Mouse (Mus musculus) forebrain, embryonic 11.5 days (tissue): ENCODE measurements around the gene Gm5741. TPM values are rescaled to one million over a fixed set of nuclear protein-coding genes. Genes with fewer than 3 reads are reported as not detected.
A peak's percentile ranks its signal among the peaks of the same experiment; 100 is the strongest.

Experiments used
- ATAC-seq: fragments of 200-750 bp; cut with Nextera tagmentation; replicated peaks from 2 replicates; pipeline ENCODE4 v1.8.0; 2017; ENCODE audit warnings: moderate TSS enrichment; ENCODE audit not compliant: low FRiP score
- DNase-seq: peaks from one replicate; pipeline ENCODE4 v3.0.0-alpha.2; 2017; ENCODE audit warnings: low spot score
- H3K27ac ChIP-seq: fragments of 300-500 bp; sonication (generic); 2 replicates; pipeline ENCODE4 v1.5.1; 2014; ENCODE audit warnings: low read depth, low read length
- H3K27me3 ChIP-seq: fragments of 300-500 bp; sonication (generic); 2 replicates; pipeline ENCODE4 v1.6.1; 2014; ENCODE audit warnings: mild to moderate bottlenecking, low read length, mixed read lengths; ENCODE audit not compliant: control insufficient read depth, insufficient read depth
- H3K36me3 ChIP-seq: fragments of 300-500 bp; sonication (generic); 2 replicates; pipeline ENCODE4 v1.6.1; 2014; ENCODE audit warnings: mild to moderate bottlenecking, low read length, moderate library complexity, mixed read lengths; ENCODE audit not compliant: control insufficient read depth, insufficient read depth
- H3K4me1 ChIP-seq: fragments of 300-500 bp; sonication (generic); replicated peaks from 2 replicates; pipeline ENCODE4 v1.6.1; 2014; ENCODE audit warnings: low read length, mixed read lengths; ENCODE audit not compliant: control insufficient read depth, insufficient read depth
- H3K4me2 ChIP-seq: fragments of 300-500 bp; sonication (generic); 2 replicates; pipeline ENCODE4 v1.6.1; 2014; ENCODE audit warnings: low read depth, mild to moderate bottlenecking, low read length, moderate library complexity, mixed read lengths; ENCODE audit not compliant: severe bottlenecking
- H3K4me3 ChIP-seq: fragments of 300-500 bp; sonication (generic); 2 replicates; pipeline ENCODE4 v1.5.1; 2014; ENCODE audit warnings: low read depth, low read length
- H3K9ac ChIP-seq: fragments of 300-500 bp; sonication (generic); 2 replicates; pipeline ENCODE4 v1.6.1; 2014; ENCODE audit warnings: low read length
- H3K9me3 ChIP-seq: fragments of 300-500 bp; sonication (generic); 2 replicates; pipeline ENCODE4 v1.6.1; 2016; ENCODE audit warnings: low read length, mixed read lengths; ENCODE audit not compliant: control insufficient read depth
- WGBS: fragments of 180-500 bp; shearing (Covaris S2); extraction: QIAGEN DNeasy Blood & Tissue Kit; methylation state at CpG from one replicate; pipeline ENCODE4 v1.1.7; 2014; 5-methylcytosine and 5-hydroxymethylcytosine counted together
- microRNA-seq: library from miRNA; unstranded; fragments of <30 nt; microRNA quantifications from one replicate; pipeline ENCODE4, GENCODE M21; 2016; ENCODE audit not compliant: insufficient number of aligned reads
- polyA plus RNA-seq: library from polyadenylated mRNA; unstranded; fragments of >200 nt; fragmentation: Nextera tagmentation; extraction: Ambion mirVana; gene quantifications from 2 replicates; pipeline ENCODE4 v1.2.1, GENCODE M21; 2014

The Gm5741 gene
- polyA plus RNA-seq, 1 experiment from 2014 or later = not detected

DNA sequence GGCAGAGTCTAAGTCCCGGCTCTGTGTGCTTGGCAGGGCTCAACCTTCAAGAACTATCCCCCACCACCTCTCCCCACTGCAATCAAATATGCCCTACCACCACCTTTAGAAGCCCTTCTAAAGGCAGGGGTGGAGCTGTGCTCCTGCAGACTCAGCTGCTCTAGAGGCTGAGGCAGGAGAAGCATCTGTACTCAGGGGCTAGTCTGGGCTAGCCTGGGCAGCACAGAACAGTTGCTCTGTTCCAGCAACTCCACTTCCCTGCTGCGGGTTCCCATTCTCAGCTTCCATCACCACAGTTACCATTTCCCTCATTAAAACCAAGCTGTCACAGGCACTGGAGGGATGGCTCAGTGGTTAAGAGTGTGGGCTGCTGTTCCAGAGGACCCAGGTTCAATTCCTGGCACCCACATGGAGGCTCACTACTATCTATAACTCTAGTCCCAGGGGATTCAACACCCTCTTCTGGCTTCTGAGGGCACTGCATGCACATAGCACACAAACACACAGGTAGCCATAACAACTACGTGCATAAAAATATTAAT, 46.2 kb downstream of the Gm5741 start:
- H3K36me3 ChIP-seq = peaks cover 7% of the 10 kb centered on the region; the same call in 1 of the 2 replicates
- WGBS = 97% methylated on average over 3 of the region's 3 CpGs

More for the DNA sequence above, 46.2 kb downstream of the Gm5741 start:
- ATAC-seq (no peak), DNase-seq (peak; percentile 32)
- Histone ChIP-seq H3K9me3 (no peaks in the 10 kb centered on the region), H3K4me1 (peaks cover 9% of the 10 kb centered on the region), H3K9ac (no peak overlapping the region), H3K4me2 (no peak overlapping the region), H3K27ac (no peak overlapping the region), H3K27me3 (no peaks in the 10 kb centered on the region), H3K4me3 (no peak overlapping the region)

Small RNAs within 50 kb of the gene (microRNA-seq; reads per million reads assigned to microRNA genes)
- gene Gm23388 (10.9 reads per million, percentile 5 among the genes with 10 or more reads in this experiment), gene Mir7070 (4.2 reads per million)

Other genes with a start within 250 kb of the Gm5741 start
- gene Dand5, start 245.2 kb downstream of the Gm5741 start, polyA plus RNA-seq = 5.5 and 6.4 TPM in 2 replicates
- gene Gadd45gip1, start 236.5 kb downstream of the Gm5741 start, polyA plus RNA-seq = 41.0 and 44.3 TPM in 2 replicates
- 102 and 110 TPM in 2 replicates for gene Rad23a, start 227.3 kb downstream of the Gm5741 start, polyA plus RNA-seq
- gene Calr, start 221.0 kb downstream of the Gm5741 start, polyA plus RNA-seq = 722 and 731 TPM in 2 replicates
- gene Farsa, start 211.0 kb downstream of the Gm5741 start, polyA plus RNA-seq = 112 and 120 TPM in 2 replicates
- gene Syce2, start 195.9 kb downstream of the Gm5741 start, polyA plus RNA-seq = 86.2 and 87.8 TPM in 2 replicates
- gene Gcdh, start 174.1 kb downstream of the Gm5741 start, polyA plus RNA-seq = 37.8 and 39.6 TPM in 2 replicates
- gene Klf1, start 166.1 kb downstream of the Gm5741 start, polyA plus RNA-seq = 14.2 and 17.5 TPM in 2 replicates
- 7.2 and 9.5 TPM in 2 replicates for gene Dnase2a, start 159.4 kb downstream of the Gm5741 start, polyA plus RNA-seq
- gene Mast1, start 130.6 kb downstream of the Gm5741 start, polyA plus RNA-seq = 14.2 and 15.9 TPM in 2 replicates
- gene Rtbdn, start 121.0 kb downstream of the Gm5741 start, polyA plus RNA-seq = 0.19 and 0.36 TPM in 2 replicates
- not detected in 2 replicates for gene Gm49661, start 98.5 kb downstream of the Gm5741 start, polyA plus RNA-seq
- 1,226 and 1,312 TPM in 2 replicates for gene Prdx2, start 98.4 kb downstream of the Gm5741 start, polyA plus RNA-seq
- 128 and 147 TPM in 2 replicates for gene Rnaseh2a, start 98.2 kb downstream of the Gm5741 start, polyA plus RNA-seq
- gene Junb, start 89.3 kb downstream of the Gm5741 start, polyA plus RNA-seq = 5.2 and 5.8 TPM in 2 replicates
- 14.8 and 15.5 TPM in 2 replicates for gene Hook2, start 77.4 kb downstream of the Gm5741 start, polyA plus RNA-seq
- gene Best2, start 53.5 kb downstream of the Gm5741 start, polyA plus RNA-seq = not detected in 2 replicates
- 118 and 127 TPM in 2 replicates for gene Asna1, start 42.7 kb downstream of the Gm5741 start, polyA plus RNA-seq
- gene Trir, start 41.2 kb downstream of the Gm5741 start, polyA plus RNA-seq = 170 and 172 TPM in 2 replicates
- gene Tnpo2, start 31.1 kb downstream of the Gm5741 start, polyA plus RNA-seq = 19.9 and 27.2 TPM in 2 replicates
- 23.8 and 33.8 TPM in 2 replicates for gene Fbxw9, start 7.9 kb downstream of the Gm5741 start, polyA plus RNA-seq
- 63.5 and 68.5 TPM in 2 replicates for gene Dhps, start 3.8 kb upstream of the Gm5741 start, polyA plus RNA-seq
- gene Wdr83os, start 12.8 kb upstream of the Gm5741 start, polyA plus RNA-seq = 123 and 125 TPM in 2 replicates
- gene Wdr83, start 13.3 kb upstream of the Gm5741 start, polyA plus RNA-seq = 47.3 and 57.4 TPM in 2 replicates
- 20.9 and 21.0 TPM in 2 replicates for gene Man2b1, start 15.3 kb upstream of the Gm5741 start, polyA plus RNA-seq
- gene Zfp791, start 55.1 kb upstream of the Gm5741 start, polyA plus RNA-seq = 1.1 and 1.3 TPM in 2 replicates
- gene Cks1brt, start 83.9 kb upstream of the Gm5741 start, polyA plus RNA-seq = not detected in 2 replicates
- not detected in 2 replicates for gene Olfr371, start 158.0 kb upstream of the Gm5741 start, polyA plus RNA-seq
- gene Orc6, start 231.7 kb upstream of the Gm5741 start, polyA plus RNA-seq = 145 and 159 TPM in 2 replicates
- gene Vps35, start 231.8 kb upstream of the Gm5741 start, polyA plus RNA-seq = 163 and 166 TPM in 2 replicates